12 mouse cellular contexts compared by ENCODE assay signal in genomic region chr7:143546554-143546953, GRCm38 (mm10). TPM values are rescaled to one million over a fixed set of nuclear protein-coding genes. Genes with fewer than 3 reads are reported as not detected.
A peak's percentile ranks its signal among the peaks of the same experiment; 100 is the strongest.
DNase-seq lines count a peak whose midpoint lies in the region; ATAC-seq lines count a peak whose summit lies in the region.
"Had no signal": no experiment of that assay in that cellular context is flagged by ENCODE, and none has a peak within 500 bp of the region (broad histone marks: within the 10 kb centered on the region; RNA-seq: fewer than 3 reads in every experiment).

No protein-coding gene starts in this region.

- H3K27me3 ChIP-seq in heart, embryonic 16.5 days (ENCODE audit: control insufficient read depth, insufficient read depth, low read length) = no peaks in the 10 kb centered on the region
- H3K27me3 ChIP-seq in embryonic facial prominence, embryonic 10.5 days (replicated peaks; ENCODE audit: low read depth, poor library complexity, severe bottlenecking) = no peaks in the 10 kb centered on the region
- H3K27me3 ChIP-seq in liver, embryonic 16.5 days (ENCODE audit: control insufficient read depth, insufficient read depth, low read depth, low read length) = no peaks in the 10 kb centered on the region

- H3K9me3 ChIP-seq in heart, embryonic 16.5 days (replicated peaks; ENCODE audit: control insufficient read depth, low read length) = no peaks in the 10 kb centered on the region
- H3K9me3 ChIP-seq in embryonic facial prominence, embryonic 10.5 days = no peaks in the 10 kb centered on the region
- H3K9me3 ChIP-seq in liver, embryonic 16.5 days (replicated peaks; ENCODE audit: control insufficient read depth, low read length) = no peaks in the 10 kb centered on the region

- H3K4me3 ChIP-seq in heart, embryonic 16.5 days (ENCODE audit: low read length) = no peak overlapping the region
- peak overlapping the region; percentile 19; the same call in 1 of the 2 replicates for H3K4me3 ChIP-seq in embryonic facial prominence, embryonic 10.5 days
- no peak overlapping the region for H3K4me3 ChIP-seq in liver, embryonic 16.5 days (ENCODE audit: low read depth, low read length)

- no peak for ATAC-seq in heart, embryonic 16.5 days (replicated peaks; ENCODE audit: extremely low read depth, insufficient read depth, low FRiP score)
- ATAC-seq in liver, embryonic 16.5 days (ENCODE audit: low read depth) = no peak

- H3K36me3 ChIP-seq in heart, embryonic 16.5 days (ENCODE audit: control insufficient read depth, insufficient read depth) = no peaks in the 10 kb centered on the region
- H3K36me3 ChIP-seq in embryonic facial prominence, embryonic 10.5 days (replicated peaks) = peaks cover 30% of the 10 kb centered on the region
- peaks cover 2% of the 10 kb centered on the region; the same call in 1 of the 2 replicates for H3K36me3 ChIP-seq in liver, embryonic 16.5 days (ENCODE audit: control insufficient read depth, insufficient read depth)

- no peak overlapping the region for H3K27ac ChIP-seq in heart, embryonic 16.5 days (ENCODE audit: low read length)
- H3K27ac ChIP-seq in embryonic facial prominence, embryonic 10.5 days (replicated peaks) = no peak overlapping the region
- peak overlapping the region; percentile 45 for H3K27ac ChIP-seq in liver, embryonic 16.5 days (ENCODE audit: low read length)
- H3K27ac ChIP-seq: macrophage had no signal

- H3K4me1 ChIP-seq in heart, embryonic 16.5 days (ENCODE audit: control insufficient read depth, insufficient read depth, low read length) = peaks cover 40% of the 10 kb centered on the region
- peaks cover 51% of the 10 kb centered on the region for H3K4me1 ChIP-seq in embryonic facial prominence, embryonic 10.5 days
- H3K4me1 ChIP-seq in liver, embryonic 16.5 days (ENCODE audit: control insufficient read depth, low read depth, low read length) = peaks cover 44% of the 10 kb centered on the region

- WGBS in heart, embryonic 16.5 days = 46% methylated on average over 2 of the region's 2 CpGs
- 82% methylated on average over 2 of the region's 2 CpGs for WGBS in embryonic facial prominence, embryonic 10.5 days
- 46% methylated on average over 2 of the region's 2 CpGs for WGBS in liver, embryonic 16.5 days (ENCODE audit: insufficient replicate concordance)

- no peak for DNase-seq in heart, adult 18-20 months
- DNase-seq in A20 (ENCODE audit: low read depth, low spot score) = peak; percentile 30
- no peak for DNase-seq in embryonic facial prominence, embryonic 10.5 days (ENCODE audit: low spot score)
- DNase-seq in spleen, adult 18-20 months = no peak
- no peak for DNase-seq in urinary bladder, postnatal 14 days (ENCODE audit: low spot score)
- no peak for DNase-seq in ovary, adult 18-20 months (ENCODE audit: low spot score)
- DNase-seq: adrenal gland, postnatal 25 days; cerebellum, postnatal 36 days; heart, postnatal 36 days had no signal

- 0 out of 2 replicates have a peak overlapping the region, but pooled peaks have one; percentile 9 for H3K4me2 ChIP-seq in heart, embryonic 16.5 days (ENCODE audit: low read depth, low read length)
- no peak overlapping the region; the same call in 1 of the 2 replicates for H3K4me2 ChIP-seq in liver, embryonic 16.5 days (ENCODE audit: low read depth, low read length)

- 0 out of 2 replicates have a peak overlapping the region, but pooled peaks have one; percentile 7 for H3K9ac ChIP-seq in heart, embryonic 16.5 days (ENCODE audit: low read length)
- H3K9ac ChIP-seq in liver, embryonic 16.5 days (ENCODE audit: low read depth, low read length) = no peak overlapping the region

RNA-seq across cellular contexts. Expression of gene Nap1l4, which starts 2.4 kb away (rescaled TPM):
- polyA plus RNA-seq in heart, embryonic 16.5 days (2015; fragmentation: Nextera tagmentation; extraction: Ambion mirVana) = 240 and 245 TPM in 2 replicates
- 100 to 1,000 TPM; 185 to 191 TPM for total RNA-seq in heart, adult 18-20 months (2021)
- 377 and 391 TPM in 2 replicates for polyA plus RNA-seq in embryonic facial prominence, embryonic 10.5 days (2016; fragmentation: Nextera tagmentation; extraction: Ambion mirVana)
- polyA plus RNA-seq in liver, embryonic 16.5 days (2015; fragmentation: Nextera tagmentation; extraction: Ambion mirVana) = 74.9 and 78.9 TPM in 2 replicates

RNA-seq across cellular contexts. Expression of gene Phlda2, which starts 43.6 kb away (rescaled TPM):
- 0.29 and 0.71 TPM in 2 replicates for polyA plus RNA-seq in heart, embryonic 16.5 days (2015; fragmentation: Nextera tagmentation; extraction: Ambion mirVana)
- not detected for total RNA-seq in heart, adult 18-20 months (2021)
- polyA plus RNA-seq in embryonic facial prominence, embryonic 10.5 days (2016; fragmentation: Nextera tagmentation; extraction: Ambion mirVana) = 2.7 and 2.9 TPM in 2 replicates
- 25.8 and 25.9 TPM in 2 replicates for polyA plus RNA-seq in liver, embryonic 16.5 days (2015; fragmentation: Nextera tagmentation; extraction: Ambion mirVana)
- total RNA-seq: heart, postnatal 36 days had no signal
- polyA plus RNA-seq: macrophage had no signal

RNA-seq across cellular contexts. Expression of gene Cars, which starts 53.3 kb away (rescaled TPM):
- 35.0 and 36.7 TPM in 2 replicates for polyA plus RNA-seq in heart, embryonic 16.5 days (2015; fragmentation: Nextera tagmentation; extraction: Ambion mirVana)
- 10 to 100 TPM; 20.4 to 20.6 TPM for total RNA-seq in heart, adult 18-20 months (2021)
- polyA plus RNA-seq in embryonic facial prominence, embryonic 10.5 days (2016; fragmentation: Nextera tagmentation; extraction: Ambion mirVana) = 79.5 and 80.7 TPM in 2 replicates
- 62.0 and 64.3 TPM in 2 replicates for polyA plus RNA-seq in liver, embryonic 16.5 days (2015; fragmentation: Nextera tagmentation; extraction: Ambion mirVana)
